Comparison of ENCODE assay signal across 12 mouse cellular contexts in the genomic region with DNA sequence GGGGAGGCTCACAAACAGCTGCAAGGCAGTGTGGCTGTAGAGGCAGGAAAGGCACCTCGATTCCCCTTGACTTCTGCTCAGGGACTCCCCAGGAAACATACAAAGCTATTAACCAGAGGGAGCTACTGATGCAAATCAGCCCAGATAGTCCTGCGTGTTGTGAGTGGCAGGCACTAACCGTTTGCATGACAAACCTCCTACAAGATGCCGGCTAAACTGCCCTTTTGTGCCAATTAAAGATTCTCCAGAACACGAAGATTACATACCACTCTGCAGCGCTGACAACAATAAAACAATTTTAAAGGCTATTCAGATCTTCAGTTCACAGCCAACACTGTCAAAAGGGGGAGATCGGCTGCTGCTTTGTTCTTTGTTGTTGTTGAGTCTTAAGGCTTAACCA.
DNase-seq lines count a peak whose midpoint lies in the region; ATAC-seq lines count a peak whose summit lies in the region.
"Had no signal": no experiment of that assay in that cellular context is flagged by ENCODE, and none has a peak within 500 bp of the region (broad histone marks: within the 10 kb centered on the region; RNA-seq: fewer than 3 reads in every experiment).

No protein-coding gene starts in this region.

- H3K9me3 ChIP-seq in heart, embryonic 13.5 days: no peaks in the 10 kb centered on the region
- no peaks in the 10 kb centered on the region for H3K9me3 ChIP-seq in forebrain, embryonic 13.5 days (replicated peaks)
- H3K9me3 ChIP-seq in midbrain, embryonic 12.5 days: no peaks in the 10 kb centered on the region
- H3K9me3 ChIP-seq: lung, embryonic 15.5 days had no signal

- DNase-seq in heart, adult 8-10 months (ENCODE audit: low spot score): no peak
- no peak for DNase-seq in adipocyte (ENCODE audit: low spot score)
- no peak for DNase-seq in ovary, postnatal 14 days (ENCODE audit: low spot score)
- DNase-seq: adrenal gland, adult 2 months; cerebellum, adult 8-10 months; kidney, adult 18-20 months had no signal

- no peak for ATAC-seq in heart, embryonic 13.5 days (ENCODE audit: extremely low read depth, insufficient number of reproducible peaks, low FRiP score, low TSS enrichment)
- ATAC-seq in CD4-positive, CD25-positive, alpha-beta regulatory T cell, adult 4 months: peak; percentile 40
- ATAC-seq in forebrain, embryonic 13.5 days: no peak; the same call in 1 of the 2 replicates
- ATAC-seq in midbrain, embryonic 12.5 days (ENCODE audit: low FRiP score, low read depth): no peak
- no peak for ATAC-seq in megakaryocyte, adult 5-6 weeks (ENCODE audit: poor library complexity, severe bottlenecking)

- no peak overlapping the region for H3K4me2 ChIP-seq in heart, embryonic 13.5 days
- H3K4me2 ChIP-seq in forebrain, embryonic 13.5 days: peak overlapping the region; percentile 24; the same call in 1 of the 2 replicates
- H3K4me2 ChIP-seq in midbrain, embryonic 12.5 days (replicated peaks): no peak overlapping the region
- H3K4me2 ChIP-seq: lung, embryonic 15.5 days had no signal

- H3K4me3 ChIP-seq in heart, embryonic 13.5 days: no peak overlapping the region
- H3K4me3 ChIP-seq in forebrain, embryonic 13.5 days: no peak overlapping the region
- H3K4me3 ChIP-seq in midbrain, embryonic 12.5 days: no peak overlapping the region
- H3K4me3 ChIP-seq: lung, embryonic 15.5 days had no signal

- 26% methylated on average over 7 of the region's 7 CpGs for WGBS in heart, embryonic 13.5 days
- 3% methylated on average over 7 of the region's 7 CpGs for WGBS in forebrain, embryonic 13.5 days
- 7% methylated on average over 7 of the region's 7 CpGs for WGBS in midbrain, embryonic 12.5 days

- peak overlapping the region; percentile 96 for H3K27ac ChIP-seq in heart, embryonic 13.5 days (replicated peaks)
- peak overlapping the region; percentile 85 for H3K27ac ChIP-seq in forebrain, embryonic 13.5 days
- peak overlapping the region; percentile 86 for H3K27ac ChIP-seq in midbrain, embryonic 12.5 days (replicated peaks)
- H3K27ac ChIP-seq: lung, embryonic 15.5 days had no signal

- H3K4me1 ChIP-seq in heart, embryonic 13.5 days: peaks cover 89% of the 10 kb centered on the region
- H3K4me1 ChIP-seq in forebrain, embryonic 13.5 days: peaks cover 80% of the 10 kb centered on the region
- peaks cover 78% of the 10 kb centered on the region for H3K4me1 ChIP-seq in midbrain, embryonic 12.5 days

- H3K27me3 ChIP-seq in heart, embryonic 13.5 days (replicated peaks): no peaks in the 10 kb centered on the region
- H3K27me3 ChIP-seq in forebrain, embryonic 13.5 days: no peaks in the 10 kb centered on the region
- no peaks in the 10 kb centered on the region for H3K27me3 ChIP-seq in midbrain, embryonic 12.5 days
- H3K27me3 ChIP-seq: lung, embryonic 15.5 days had no signal

- H3K9ac ChIP-seq in heart, embryonic 13.5 days: peak overlapping the region; percentile 69
- H3K9ac ChIP-seq in forebrain, embryonic 13.5 days: 0 out of 2 replicates have a peak overlapping the region, but pooled peaks have one; percentile 13
- H3K9ac ChIP-seq in midbrain, embryonic 12.5 days (replicated peaks): 0 out of 2 replicates have a peak overlapping the region, but pooled peaks have one; percentile 37
- H3K9ac ChIP-seq: lung, embryonic 15.5 days had no signal

- peaks cover 3% of the 10 kb centered on the region; the same call in 1 of the 2 replicates for H3K36me3 ChIP-seq in heart, embryonic 13.5 days
- no peaks in the 10 kb centered on the region for H3K36me3 ChIP-seq in forebrain, embryonic 13.5 days (ENCODE audit: poor library complexity, severe bottlenecking)
- H3K36me3 ChIP-seq in midbrain, embryonic 12.5 days: peaks cover 5% of the 10 kb centered on the region; the same call in 1 of the 2 replicates
- H3K36me3 ChIP-seq: lung, embryonic 15.5 days had no signal

Comparison
In these comparisons a context has a peak if more than half of its experiments do, and no peak if none do; other contexts are left out.
1. H3K9ac ChIP-seq: peak in every context shown above with its lines; median percentile 69 in heart, embryonic 13.5 days; 37 in midbrain, embryonic 12.5 days; 13 in forebrain, embryonic 13.5 days.